Mouse (Mus musculus): Measurements from ENCODE around the gene Sh2d1b1. TPM values are rescaled to one million over a fixed set of nuclear protein-coding genes. Genes with fewer than 3 reads are reported as not detected.

Sh2d1b1 gene
- polyA plus RNA-seq, 1 experiment from 2014 or later, result not detected

DNA sequence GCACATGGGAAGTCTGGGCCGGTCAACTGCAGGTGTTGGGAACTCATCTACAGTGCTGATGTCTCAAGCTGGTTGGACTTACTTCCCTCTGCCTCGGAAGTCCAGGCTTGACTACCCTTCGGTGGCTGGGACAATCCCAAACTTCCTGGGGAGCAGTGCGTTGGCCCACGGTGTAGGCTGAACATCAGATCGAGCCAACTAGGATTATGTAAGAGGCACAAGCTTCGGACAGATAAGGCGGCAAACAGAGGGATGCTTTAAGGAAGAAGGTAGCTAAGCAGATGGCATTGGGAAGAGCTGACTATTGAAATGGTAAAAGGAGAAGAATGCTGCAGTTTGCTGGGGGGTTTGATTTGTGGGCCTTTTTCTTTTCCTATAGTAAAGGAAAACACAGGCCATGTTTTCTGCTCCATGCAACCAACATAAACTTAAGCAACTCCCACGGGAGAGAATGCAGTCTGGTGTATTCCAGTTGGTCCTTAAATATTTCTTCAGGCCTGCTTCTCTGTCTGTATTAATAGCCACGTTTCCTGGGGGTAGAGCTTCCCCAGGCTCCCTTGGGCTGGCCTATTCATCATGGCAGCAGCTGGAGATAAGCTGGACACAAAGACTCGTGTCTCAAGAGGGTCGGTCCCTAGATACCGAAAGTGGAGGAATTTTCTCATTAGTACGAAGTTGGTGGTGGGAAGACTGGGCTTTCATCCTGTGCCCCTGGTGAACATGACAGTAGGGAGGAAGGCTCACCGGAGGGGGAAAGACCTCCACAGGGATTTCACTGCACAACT is 17.9 kb downstream of the Sh2d1b1 start:
- H3K4me1 ChIP-seq, result peaks cover 19% of the 10 kb centered on the region
- no peak overlapping the region for H3K4me3 ChIP-seq
- H3K36me3 ChIP-seq, result peaks cover 13% of the 10 kb centered on the region
- H3K9ac ChIP-seq, result no peak overlapping the region
- no peak overlapping the region for H3K4me2 ChIP-seq
- no peak for ATAC-seq (ENCODE audit: extremely low read depth, insufficient number of reproducible peaks, low FRiP score, low TSS enrichment)
- no peaks in the 10 kb centered on the region for H3K9me3 ChIP-seq
- WGBS, result 59% methylated on average over 15 of the region's 15 CpGs
- H3K27me3 ChIP-seq (replicated peaks), result no peaks in the 10 kb centered on the region
- no peak overlapping the region for H3K27ac ChIP-seq (replicated peaks)

DNA sequence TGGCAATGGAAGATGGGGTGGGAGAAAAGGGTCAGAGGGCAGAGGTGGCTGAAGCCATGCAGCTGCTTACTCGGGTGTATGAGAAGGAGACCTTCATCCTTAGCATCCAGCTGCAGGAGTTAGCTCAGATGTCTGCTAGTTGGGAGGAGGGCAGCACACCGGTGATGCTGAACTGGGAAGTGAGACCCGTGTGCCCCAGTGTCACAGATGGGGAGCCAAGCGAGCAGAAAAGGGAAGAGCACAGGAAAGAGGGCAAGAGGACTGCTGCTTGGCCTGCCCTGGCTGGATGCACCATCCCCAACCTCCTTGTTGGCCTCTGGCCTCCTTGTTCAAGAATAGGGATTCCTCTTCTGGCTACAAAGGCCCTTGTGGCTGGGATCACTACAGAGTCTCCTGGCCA is 22.4 kb downstream of the Sh2d1b1 start:
- peaks cover 28% of the 10 kb centered on the region for H3K36me3 ChIP-seq
- H3K9me3 ChIP-seq, result no peaks in the 10 kb centered on the region
- H3K9ac ChIP-seq, result no peak overlapping the region
- no peak overlapping the region for H3K4me2 ChIP-seq
- H3K4me1 ChIP-seq, result peaks cover 13% of the 10 kb centered on the region
- H3K27ac ChIP-seq (replicated peaks), result no peak overlapping the region
- no peak overlapping the region for H3K4me3 ChIP-seq
- no peak for ATAC-seq (ENCODE audit: extremely low read depth, insufficient number of reproducible peaks, low FRiP score, low TSS enrichment)
- WGBS, result 69% methylated on average over 4 of the region's 4 CpGs
- no peaks in the 10 kb centered on the region for H3K27me3 ChIP-seq (replicated peaks)

DNA sequence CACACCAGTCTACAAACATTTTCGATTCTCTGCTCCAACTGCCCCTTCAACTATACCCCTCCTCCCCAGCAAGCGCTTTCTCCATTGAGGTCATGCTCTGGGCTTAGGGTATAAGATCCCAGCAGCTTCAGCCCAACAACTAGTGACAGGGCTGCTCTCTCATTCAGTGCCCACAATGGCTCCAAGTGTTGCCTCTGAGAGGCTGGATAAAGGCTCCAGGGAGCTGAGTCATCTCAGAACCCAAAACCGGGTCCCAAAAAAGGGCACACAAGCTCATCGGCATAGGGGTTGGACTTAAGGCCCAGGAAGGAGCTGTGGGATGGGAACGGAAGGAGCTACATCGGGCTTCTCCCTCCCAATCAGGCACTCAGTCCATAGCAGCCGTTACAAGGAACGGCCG is 24.6 kb downstream of the Sh2d1b1 start:
- Histone ChIP-seq H3K4me2 (no peak overlapping the region), H3K36me3 (peaks cover 35% of the 10 kb centered on the region), H3K4me1 (peaks cover 4% of the 10 kb centered on the region; the same call in 1 of the 2 replicates), H3K9me3 (no peaks in the 10 kb centered on the region), H3K27ac (replicated peaks) (no peak overlapping the region), H3K9ac (no peak overlapping the region), H3K4me3 (no peak overlapping the region), H3K27me3 (replicated peaks) (no peaks in the 10 kb centered on the region)
- ATAC-seq (ENCODE audit: extremely low read depth, insufficient number of reproducible peaks, low FRiP score, low TSS enrichment), result no peak
- WGBS, result 85% methylated on average over 9 of the region's 9 CpGs

DNA sequence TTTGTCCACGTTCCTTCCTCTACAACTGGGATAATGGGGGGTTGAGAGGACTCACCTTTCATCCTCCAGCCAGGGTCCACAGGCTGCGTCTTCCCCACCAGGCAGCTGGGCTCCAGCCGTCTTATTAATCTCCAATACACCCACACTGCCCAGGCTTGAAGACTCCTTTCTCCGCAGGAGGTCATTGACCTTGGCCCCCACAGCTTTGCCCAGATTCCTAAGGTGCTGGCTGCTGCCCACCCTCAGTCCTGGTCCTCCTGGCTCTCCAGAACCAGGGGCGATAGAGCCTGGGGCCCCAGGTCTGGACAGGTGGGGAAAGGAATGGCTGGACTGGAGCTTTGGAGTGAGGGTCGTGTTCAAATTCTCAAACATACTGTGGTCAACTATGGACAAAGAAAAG is 25.3 kb downstream of the Sh2d1b1 start:
- no peak overlapping the region for H3K27ac ChIP-seq (replicated peaks)
- peaks cover 35% of the 10 kb centered on the region for H3K36me3 ChIP-seq
- H3K4me2 ChIP-seq, result no peak overlapping the region
- 75% methylated on average over 6 of the region's 6 CpGs for WGBS
- H3K9me3 ChIP-seq, result no peaks in the 10 kb centered on the region
- H3K9ac ChIP-seq, result no peak overlapping the region
- no peaks in the 10 kb centered on the region for H3K27me3 ChIP-seq (replicated peaks)
- no peak overlapping the region for H3K4me3 ChIP-seq
- peaks cover 4% of the 10 kb centered on the region; the same call in 1 of the 2 replicates for H3K4me1 ChIP-seq
- ATAC-seq (ENCODE audit: extremely low read depth, insufficient number of reproducible peaks, low FRiP score, low TSS enrichment), result no peak

GRCm38 (mm10) chr1:170303103-170303502 is 26.0 kb downstream of the Sh2d1b1 start:
- peaks cover 35% of the 10 kb centered on the region for H3K36me3 ChIP-seq
- no peak for ATAC-seq (ENCODE audit: extremely low read depth, insufficient number of reproducible peaks, low FRiP score, low TSS enrichment)

DNA sequence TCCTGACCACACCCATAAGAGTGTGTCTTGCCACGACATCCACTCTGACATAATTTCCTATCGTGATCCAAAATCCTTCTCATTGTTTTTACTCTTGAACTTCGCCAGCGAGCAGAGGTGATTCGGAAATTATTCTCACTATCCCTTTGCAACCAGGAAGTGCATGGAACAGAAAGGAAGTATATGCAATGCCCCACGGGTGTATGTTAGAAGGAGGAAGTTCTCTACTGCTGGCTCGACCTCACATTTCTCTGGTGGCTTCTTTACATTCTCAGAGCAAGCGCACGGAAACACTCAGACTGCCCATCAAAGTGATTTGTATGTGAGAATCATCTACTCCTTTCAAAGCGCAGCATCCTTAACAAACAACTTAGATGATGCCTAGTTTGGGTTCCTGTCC is 27.9 kb downstream of the Sh2d1b1 start:
- ATAC-seq (ENCODE audit: extremely low read depth, insufficient number of reproducible peaks, low FRiP score, low TSS enrichment), result no peak

More at GRCm38 (mm10) chr1:170303103-170303502, 26.0 kb downstream of the Sh2d1b1 start:
- Histone ChIP-seq H3K27ac (replicated peaks) (no peak overlapping the region), H3K4me1 (peaks cover 4% of the 10 kb centered on the region; the same call in 1 of the 2 replicates), H3K9me3 (no peaks in the 10 kb centered on the region), H3K9ac (no peak overlapping the region), H3K27me3 (replicated peaks) (no peaks in the 10 kb centered on the region), H3K4me3 (no peak overlapping the region), H3K4me2 (no peak overlapping the region)
- WGBS, result 62% methylated on average over 6 of the region's 6 CpGs

DNA sequence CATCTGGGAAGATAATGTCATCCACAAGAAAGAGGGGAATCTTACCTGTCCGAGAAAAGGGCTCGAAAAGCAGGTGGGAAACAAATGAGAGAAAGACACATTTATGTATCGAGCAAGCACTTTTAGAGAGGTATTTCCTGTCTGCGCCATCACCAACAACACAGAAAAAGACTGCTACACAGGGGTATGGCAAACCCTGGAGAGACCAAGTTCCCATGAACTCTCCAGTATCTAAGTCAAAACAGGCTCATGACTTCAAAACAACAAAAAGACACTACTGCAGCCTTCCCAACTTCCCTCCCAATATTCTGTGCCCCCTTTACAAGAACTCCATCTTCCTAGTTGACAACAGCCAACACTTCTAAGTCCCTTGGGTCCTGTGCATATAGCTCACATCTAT is 29.1 kb downstream of the Sh2d1b1 start, which contains the start of gene Gm7694:
Gm7694 (minus strand) TSS at position 101 of the 400 bp plus-strand sequence.
- 82% methylated on average over 4 of the region's 4 CpGs for WGBS
- Histone ChIP-seq H3K4me1 (peaks cover 4% of the 10 kb centered on the region; the same call in 1 of the 2 replicates), H3K36me3 (peaks cover 9% of the 10 kb centered on the region)

More for the DNA sequence above, 27.9 kb downstream of the Sh2d1b1 start:
- Histone ChIP-seq H3K36me3 (peaks cover 22% of the 10 kb centered on the region), H3K4me1 (peaks cover 4% of the 10 kb centered on the region; the same call in 1 of the 2 replicates), H3K9me3 (no peaks in the 10 kb centered on the region), H3K4me3 (no peak overlapping the region), H3K4me2 (no peak overlapping the region), H3K27me3 (replicated peaks) (no peaks in the 10 kb centered on the region), H3K9ac (no peak overlapping the region), H3K27ac (replicated peaks) (no peak overlapping the region)
- WGBS, result 81% methylated on average over 10 of the region's 10 CpGs

GRCm38 (mm10) chr1:170308503-170308902 is 31.4 kb downstream of the Sh2d1b1 start, which contains the start of gene Spata46:
Gene Spata46 (plus strand): TSS chr1:170308803.
- ATAC-seq (ENCODE audit: extremely low read depth, insufficient number of reproducible peaks, low FRiP score, low TSS enrichment), result no peak
- no peak within 1 kb of the TSS for H3K27ac ChIP-seq (replicated peaks)
- H3K4me2 ChIP-seq, result no peak within 1 kb of the TSS
- H3K9me3 ChIP-seq, result no peaks in the 10 kb centered on the region
- H3K36me3 ChIP-seq, result peaks cover 7% of the 10 kb centered on the region; the same call in 1 of the 2 replicates
- H3K9ac ChIP-seq, result no peak within 1 kb of the TSS
- H3K4me1 ChIP-seq, result no peaks in the 10 kb centered on the region
- WGBS, result 80% methylated on average over 4 of the region's 4 CpGs
- H3K27me3 ChIP-seq (replicated peaks), result no peaks in the 10 kb centered on the region
- H3K4me3 ChIP-seq, result no peak within 1 kb of the TSS

More for the DNA sequence above, 29.1 kb downstream of the Sh2d1b1 start, which contains the start of gene Gm7694:
- no peak within 1 kb of the TSS for H3K4me2 ChIP-seq
- no peak within 1 kb of the TSS for H3K9ac ChIP-seq
- H3K27me3 ChIP-seq (replicated peaks), result no peaks in the 10 kb centered on the region
- H3K9me3 ChIP-seq, result no peaks in the 10 kb centered on the region
- no peak within 1 kb of the TSS for H3K4me3 ChIP-seq
- no peak for ATAC-seq (ENCODE audit: extremely low read depth, insufficient number of reproducible peaks, low FRiP score, low TSS enrichment)
- no peak within 1 kb of the TSS for H3K27ac ChIP-seq (replicated peaks)

- H3K4me1 ChIP-seq, result no peaks in the 10 kb centered on the region
- no peak overlapping the region for H3K4me2 ChIP-seq
- H3K9ac ChIP-seq, result no peak overlapping the region
- 68% methylated on average over 6 of the region's 6 CpGs for WGBS
- no peaks in the 10 kb centered on the region for H3K27me3 ChIP-seq (replicated peaks)
- H3K36me3 ChIP-seq, result peaks cover 12% of the 10 kb centered on the region
- H3K9me3 ChIP-seq, result no peaks in the 10 kb centered on the region
- ATAC-seq (ENCODE audit: extremely low read depth, insufficient number of reproducible peaks, low FRiP score, low TSS enrichment), result no peak
- H3K4me3 ChIP-seq, result no peak overlapping the region
- no peak overlapping the region for H3K27ac ChIP-seq (replicated peaks)
These were observed 34.3 kb downstream of the Sh2d1b1 start for GRCm38 (mm10) chr1:170311431-170311830.

DNA sequence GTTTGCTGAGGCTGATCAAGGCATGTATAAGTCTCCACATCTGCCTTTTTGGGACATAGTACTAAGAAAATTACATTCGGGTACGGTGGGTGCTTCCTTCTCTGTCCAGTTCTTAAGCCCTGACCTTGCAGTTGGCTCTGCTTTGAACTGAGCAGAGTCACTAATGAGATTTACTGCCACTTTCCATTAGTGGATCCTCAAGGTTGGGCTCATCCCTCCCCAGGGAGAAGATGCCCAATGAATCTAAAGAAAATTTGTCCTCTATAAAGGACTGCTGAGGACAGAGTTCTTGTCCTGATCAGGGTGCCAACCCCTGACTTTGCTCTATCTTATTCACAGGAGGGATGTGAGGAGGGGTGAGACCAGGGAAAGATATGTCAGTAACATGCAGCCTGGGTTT is 44.9 kb downstream of the Sh2d1b1 start:
- WGBS, result 82% methylated on average over 2 of the region's 2 CpGs
- ATAC-seq (ENCODE audit: extremely low read depth, insufficient number of reproducible peaks, low FRiP score, low TSS enrichment), result no peak
- Histone ChIP-seq H3K9me3 (no peaks in the 10 kb centered on the region), H3K9ac (no peak overlapping the region), H3K4me1 (no peaks in the 10 kb centered on the region), H3K4me2 (no peak overlapping the region), H3K4me3 (no peak overlapping the region), H3K27ac (replicated peaks) (no peak overlapping the region), H3K27me3 (replicated peaks) (no peaks in the 10 kb centered on the region), H3K36me3 (peaks cover 40% of the 10 kb centered on the region)

DNA sequence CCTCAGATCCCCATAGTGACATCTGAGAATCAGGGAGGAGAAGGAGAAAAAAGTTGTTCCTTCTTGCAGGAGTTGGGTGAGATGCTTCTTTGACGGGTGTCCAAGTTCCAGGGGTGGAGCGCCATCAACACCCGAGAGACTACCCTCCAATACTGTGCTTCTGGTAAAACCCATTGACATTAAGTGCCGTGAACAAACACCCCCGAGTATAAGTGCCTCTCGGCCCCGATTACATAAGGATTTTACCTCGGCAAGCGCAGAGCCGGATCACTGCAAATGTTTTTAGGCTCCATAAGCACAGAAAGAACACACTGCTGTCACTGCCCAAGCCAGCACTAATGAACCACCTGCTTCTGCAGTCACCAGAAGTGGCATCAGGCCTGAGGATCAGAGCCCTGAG is 45.9 kb downstream of the Sh2d1b1 start:
- H3K36me3 ChIP-seq, result peaks cover 40% of the 10 kb centered on the region
- H3K27me3 ChIP-seq (replicated peaks), result no peaks in the 10 kb centered on the region
- no peaks in the 10 kb centered on the region for H3K4me1 ChIP-seq
- no peak overlapping the region for H3K4me2 ChIP-seq
- no peak overlapping the region for H3K9ac ChIP-seq
- WGBS, result 81% methylated on average over 10 of the region's 10 CpGs
- no peak for ATAC-seq (ENCODE audit: extremely low read depth, insufficient number of reproducible peaks, low FRiP score, low TSS enrichment)
- H3K27ac ChIP-seq (replicated peaks), result no peak overlapping the region
- no peaks in the 10 kb centered on the region for H3K9me3 ChIP-seq
- no peak overlapping the region for H3K4me3 ChIP-seq

DNA sequence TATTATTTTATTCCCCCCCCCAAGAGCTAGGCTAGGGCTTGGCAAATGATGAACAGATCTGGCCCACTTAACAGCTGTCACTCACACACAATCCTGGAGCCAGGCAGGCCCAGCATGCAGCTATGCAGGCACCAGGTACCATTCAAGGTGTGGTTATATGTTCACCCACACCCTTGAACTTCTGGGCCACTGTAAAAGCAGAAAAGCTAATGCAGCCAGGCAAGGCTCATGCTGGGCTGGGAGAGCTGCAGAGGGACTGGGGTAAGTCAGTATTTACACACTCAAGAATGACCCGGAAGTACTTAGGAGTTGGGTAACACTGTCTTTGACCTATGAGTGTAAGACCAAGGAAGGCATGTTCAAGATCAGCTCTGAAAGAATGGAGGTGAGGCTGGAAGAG is 47.2 kb downstream of the Sh2d1b1 start:
- Histone ChIP-seq H3K27me3 (replicated peaks) (no peaks in the 10 kb centered on the region), H3K36me3 (peaks cover 38% of the 10 kb centered on the region), H3K4me1 (no peaks in the 10 kb centered on the region), H3K9me3 (no peaks in the 10 kb centered on the region), H3K4me3 (no peak overlapping the region), H3K9ac (no peak overlapping the region), H3K27ac (replicated peaks) (no peak overlapping the region), H3K4me2 (no peak overlapping the region)
- WGBS, result 89% methylated on average over 1 of the region's 1 CpGs
- no peak for ATAC-seq (ENCODE audit: extremely low read depth, insufficient number of reproducible peaks, low FRiP score, low TSS enrichment)

All from heart, embryonic 13.5 days (tissue).